ENCODE assay signal across 11 mouse cellular contexts in the genomic region with DNA sequence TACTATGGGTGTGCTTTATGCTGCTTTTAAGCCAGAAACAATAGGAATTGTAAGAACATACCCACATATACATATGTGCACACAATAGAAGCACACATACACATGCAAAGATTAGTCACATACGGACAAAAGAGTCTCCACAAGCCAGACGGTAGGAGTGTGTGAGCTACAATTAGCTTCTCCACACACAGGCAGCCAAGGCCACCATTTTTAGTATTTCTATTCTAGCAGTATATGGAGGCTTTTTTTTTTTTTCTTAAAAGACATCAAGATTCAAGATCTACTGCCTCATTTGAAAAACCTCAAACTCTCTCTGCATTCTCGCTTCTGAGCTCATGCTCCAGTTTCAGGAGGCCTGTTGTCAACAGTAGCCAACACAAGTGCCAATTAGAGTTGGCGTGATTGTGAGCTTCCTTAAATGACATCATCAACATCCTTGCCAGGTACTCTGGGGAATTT. TPM values are rescaled to one million over a fixed set of nuclear protein-coding genes. Genes with fewer than 3 reads are reported as not detected.
DNase-seq lines count a peak whose midpoint lies in the region; ATAC-seq and TF ChIP-seq lines count a peak whose summit lies in the region.
"Had no signal": no experiment of that assay in that cellular context is flagged by ENCODE, and none has a peak within 500 bp of the region (broad histone marks: within the 10 kb centered on the region; RNA-seq: fewer than 3 reads in every experiment).

No protein-coding gene starts in this region.

- TF ChIP-seq EP300 in lung, postnatal 0 days (IDR thresholded peaks at IDR 0.05) = no peak

- WGBS in forebrain, embryonic 11.5 days = 57% methylated on average over 4 of the region's 4 CpGs
- WGBS in forebrain, embryonic 10.5 days = 71% methylated on average over 4 of the region's 4 CpGs
- 58% methylated on average over 4 of the region's 4 CpGs for WGBS in lung, postnatal 0 days
- 44% methylated on average over 4 of the region's 4 CpGs for WGBS in lung, adult 2 months
- WGBS in forebrain, embryonic 15.5 days = 13% methylated on average over 4 of the region's 4 CpGs
- 47% methylated on average over 4 of the region's 4 CpGs for WGBS in liver, embryonic 16.5 days (ENCODE audit: insufficient replicate concordance)

- DNase-seq in forebrain, embryonic 11.5 days (ENCODE audit: low spot score) = peak; percentile 38
- no peak for DNase-seq in forebrain, embryonic 10.5 days (ENCODE audit: extremely low spot score, low spot score)
- peak; percentile 43 for DNase-seq in lung, postnatal 0 days (ENCODE audit: low spot score)
- DNase-seq in lung, adult 2 months = no peak
- DNase-seq in gastrocnemius, adult 8-10 months (ENCODE audit: low spot score in 2 of 2) = no peak
- DNase-seq in gastrocnemius, adult 2 months = no peak

- no peak overlapping the region for H3K4me3 ChIP-seq in forebrain, embryonic 11.5 days (ENCODE audit: low read depth, low read length)
- no peak overlapping the region for H3K4me3 ChIP-seq in forebrain, embryonic 10.5 days
- no peak overlapping the region for H3K4me3 ChIP-seq in lung, postnatal 0 days (ENCODE audit: low read depth, low read length)
- H3K4me3 ChIP-seq in lung, adult 2 months (replicated peaks; ENCODE audit: extremely low read depth, low read depth, low read length) = no peak overlapping the region
- H3K4me3 ChIP-seq in forebrain, embryonic 15.5 days = no peak overlapping the region
- no peak overlapping the region for H3K4me3 ChIP-seq in liver, embryonic 16.5 days (ENCODE audit: low read depth, low read length)
- no peak overlapping the region for H3K4me3 ChIP-seq in gastrocnemius, adult 2 months

- H3K4me1 ChIP-seq in forebrain, embryonic 11.5 days (replicated peaks; ENCODE audit: control insufficient read depth, insufficient read depth, low read length) = 0 out of 2 replicates have a peak, but pooled peaks cover 2% of the 10 kb centered on the region
- peaks cover 22% of the 10 kb centered on the region for H3K4me1 ChIP-seq in forebrain, embryonic 10.5 days
- 0 out of 2 replicates have a peak, but pooled peaks cover 3% of the 10 kb centered on the region for H3K4me1 ChIP-seq in lung, postnatal 0 days (ENCODE audit: insufficient read depth, low read depth, low read length)
- peaks cover 2% of the 10 kb centered on the region; the same call in 1 of the 2 replicates for H3K4me1 ChIP-seq in lung, adult 2 months (ENCODE audit: control insufficient read depth, insufficient read depth, low read length)
- H3K4me1 ChIP-seq in forebrain, embryonic 15.5 days = peaks cover 10% of the 10 kb centered on the region
- H3K4me1 ChIP-seq in liver, embryonic 16.5 days (ENCODE audit: control insufficient read depth, low read depth, low read length) = peaks cover 79% of the 10 kb centered on the region

- intact Hi-C loops in gastrocnemius, adult 2 months (cut with DNase I) = no loop called here

- H3K36me3 ChIP-seq in forebrain, embryonic 11.5 days (ENCODE audit: control insufficient read depth, insufficient read depth, low read length) = no peaks in the 10 kb centered on the region
- peaks cover 14% of the 10 kb centered on the region for H3K36me3 ChIP-seq in forebrain, embryonic 10.5 days (replicated peaks)
- H3K36me3 ChIP-seq in lung, postnatal 0 days (ENCODE audit: insufficient read depth, low read length) = no peaks in the 10 kb centered on the region
- H3K36me3 ChIP-seq in forebrain, embryonic 15.5 days = no peaks in the 10 kb centered on the region
- H3K36me3 ChIP-seq in liver, embryonic 16.5 days (ENCODE audit: control insufficient read depth, insufficient read depth) = peaks cover 3% of the 10 kb centered on the region; the same call in 1 of the 2 replicates

- no peaks in the 10 kb centered on the region for H3K27me3 ChIP-seq in forebrain, embryonic 11.5 days (ENCODE audit: control insufficient read depth, insufficient read depth, low read length)
- no peaks in the 10 kb centered on the region for H3K27me3 ChIP-seq in forebrain, embryonic 10.5 days (ENCODE audit: poor library complexity, severe bottlenecking)
- no peaks in the 10 kb centered on the region for H3K27me3 ChIP-seq in lung, postnatal 0 days (replicated peaks; ENCODE audit: insufficient read depth, low read length)
- no peaks in the 10 kb centered on the region for H3K27me3 ChIP-seq in forebrain, embryonic 15.5 days
- H3K27me3 ChIP-seq in liver, embryonic 16.5 days (ENCODE audit: control insufficient read depth, insufficient read depth, low read depth, low read length) = no peaks in the 10 kb centered on the region

- TF ChIP-seq CTCF in lung, postnatal 0 days (IDR thresholded peaks at IDR 0.05) = no peak
- TF ChIP-seq CTCF in lung, adult 2 months (IDR thresholded peaks at IDR 0.05; ENCODE audit: insufficient read depth, low read length) = no peak
- no peak for TF ChIP-seq CTCF in gastrocnemius, adult 2 months (IDR thresholded peaks at IDR 0.05)

- no peaks in the 10 kb centered on the region for H3K9me3 ChIP-seq in forebrain, embryonic 11.5 days (ENCODE audit: control insufficient read depth, low read length)
- H3K9me3 ChIP-seq in forebrain, embryonic 10.5 days = no peaks in the 10 kb centered on the region
- no peaks in the 10 kb centered on the region for H3K9me3 ChIP-seq in lung, postnatal 0 days (ENCODE audit: low read length)
- H3K9me3 ChIP-seq in forebrain, embryonic 15.5 days = no peaks in the 10 kb centered on the region
- no peaks in the 10 kb centered on the region for H3K9me3 ChIP-seq in liver, embryonic 16.5 days (replicated peaks; ENCODE audit: control insufficient read depth, low read length)

- TF ChIP-seq POLR2A in lung, adult 2 months (IDR thresholded peaks at IDR 0.05; ENCODE audit: borderline replicate concordance, extremely low read depth, low read depth, low read length) = no peak

- ATAC-seq in forebrain, embryonic 11.5 days (replicated peaks; ENCODE audit: low FRiP score) = no peak
- no peak for ATAC-seq in lung, postnatal 0 days
- peak; percentile 35; the same call in 1 of the 2 replicates for ATAC-seq in forebrain, embryonic 15.5 days (replicated peaks)
- no peak for ATAC-seq in liver, embryonic 16.5 days (ENCODE audit: low read depth)

- no peak overlapping the region for H3K4me2 ChIP-seq in forebrain, embryonic 11.5 days (ENCODE audit: low read depth, low read length, severe bottlenecking)
- no peak overlapping the region for H3K4me2 ChIP-seq in lung, postnatal 0 days (replicated peaks; ENCODE audit: low read depth, low read length)
- no peak overlapping the region for H3K4me2 ChIP-seq in forebrain, embryonic 15.5 days (replicated peaks)
- peak overlapping the region; percentile 46 for H3K4me2 ChIP-seq in liver, embryonic 16.5 days (ENCODE audit: low read depth, low read length)
- H3K4me2 ChIP-seq: hindbrain, embryonic 14.5 days had no signal

- no peak overlapping the region for H3K9ac ChIP-seq in forebrain, embryonic 11.5 days (ENCODE audit: low read length)
- H3K9ac ChIP-seq in lung, postnatal 0 days (replicated peaks; ENCODE audit: low read depth) = no peak overlapping the region
- no peak overlapping the region for H3K9ac ChIP-seq in forebrain, embryonic 15.5 days (replicated peaks)
- peak overlapping the region; percentile 26 for H3K9ac ChIP-seq in liver, embryonic 16.5 days (ENCODE audit: low read depth, low read length)
- H3K9ac ChIP-seq: hindbrain, embryonic 14.5 days had no signal

- H3K27ac ChIP-seq in forebrain, embryonic 11.5 days (ENCODE audit: low read depth, low read length) = no peak overlapping the region; the same call in 1 of the 2 replicates
- no peak overlapping the region; the same call in 1 of the 2 replicates for H3K27ac ChIP-seq in forebrain, embryonic 10.5 days
- no peak overlapping the region for H3K27ac ChIP-seq in lung, postnatal 0 days (ENCODE audit: low read length)
- H3K27ac ChIP-seq in forebrain, embryonic 15.5 days (replicated peaks) = peak overlapping the region; percentile 67
- H3K27ac ChIP-seq in liver, embryonic 16.5 days (ENCODE audit: low read length) = peak overlapping the region; percentile 89
- H3K27ac ChIP-seq in gastrocnemius, adult 2 months = no peak overlapping the region
- H3K27ac ChIP-seq: hindbrain, embryonic 14.5 days; macrophage; stomach, postnatal 0 days had no signal

RNA-seq across cellular contexts. Expression of a gene that starts 31.9 kb away (rescaled TPM):
- 16.9 and 18.5 TPM in 2 replicates for polyA plus RNA-seq in forebrain, embryonic 11.5 days (2014; fragmentation: Nextera tagmentation; extraction: Ambion mirVana)
- polyA plus RNA-seq in forebrain, embryonic 10.5 days (2016; fragmentation: Nextera tagmentation; extraction: Ambion mirVana) = 6.8 and 7.0 TPM in 2 replicates
- polyA plus RNA-seq in lung, postnatal 0 days (2015; fragmentation: Nextera tagmentation; extraction: Ambion mirVana) = 8.1 and 9.1 TPM in 2 replicates
- 78.2 and 81.6 TPM in 2 replicates for polyA plus RNA-seq in lung, adult 2 months (2012; rRNA removed)
- polyA plus RNA-seq in forebrain, embryonic 15.5 days (2015; fragmentation: Nextera tagmentation; extraction: Ambion mirVana) = 10.9 and 11.3 TPM in 2 replicates
- 6.7 and 8.2 TPM in 2 replicates for polyA plus RNA-seq in liver, embryonic 16.5 days (2015; fragmentation: Nextera tagmentation; extraction: Ambion mirVana)
- total RNA-seq in gastrocnemius, adult 8-10 months (2022) = 10 to 100 TPM in 2 of 4 experiments, 1 to 10 TPM in 2; 6.1 to 12.3 (median 8.7) TPM
- total RNA-seq in gastrocnemius, adult 2 months (2021) = 10 to 100 TPM in 1 of 2 experiments, 1 to 10 TPM in 1; 8.8 to 15.3 TPM

Comparison
In these comparisons a context has a peak if more than half of its experiments do, and no peak if none do; other contexts are left out.
1. DNase-seq: peak in forebrain, embryonic 11.5 days (single experiment) and lung, postnatal 0 days (single experiment); none in forebrain, embryonic 10.5 days (single experiment), lung, adult 2 months (single experiment), gastrocnemius, adult 8-10 months (0 of 2) and gastrocnemius, adult 2 months (single experiment).
2. H3K27ac ChIP-seq: peak in forebrain, embryonic 15.5 days (single experiment) and liver, embryonic 16.5 days (single experiment); none in forebrain, embryonic 11.5 days (single experiment), forebrain, embryonic 10.5 days (single experiment), lung, postnatal 0 days (single experiment) and gastrocnemius, adult 2 months (single experiment).